Mouse (Mus musculus): ENCODE measurements around the gene Lefty1. TPM values are rescaled to one million over a fixed set of nuclear protein-coding genes. Genes with fewer than 3 reads are reported as not detected.
"Not testable (repeated sequence)": the region's sequence is repeated elsewhere in the genome, so short reads cannot be mapped to it uniquely, and the experiment has no call there.

The Lefty1 gene
- total RNA-seq (2021), result under 1 TPM; 0.21 to 0.91 TPM
- long read RNA-seq, experiment 1, partial matches to known transcripts, result 1 of 1 reads
- long read RNA-seq, experiment 1, other reads (novel, unspliced or antisense), result 0 of 1 reads
- long read RNA-seq, experiment 2, result 0 reads

- DNase-seq (ENCODE audit: low spot score in 2 of 2), result no peak
Observed at GRCm38 (mm10) chr1:180934467-180935419, at the start of gene Lefty1. Gene Lefty1, plus strand, starts transcription at chr1:180935022.

DNA sequence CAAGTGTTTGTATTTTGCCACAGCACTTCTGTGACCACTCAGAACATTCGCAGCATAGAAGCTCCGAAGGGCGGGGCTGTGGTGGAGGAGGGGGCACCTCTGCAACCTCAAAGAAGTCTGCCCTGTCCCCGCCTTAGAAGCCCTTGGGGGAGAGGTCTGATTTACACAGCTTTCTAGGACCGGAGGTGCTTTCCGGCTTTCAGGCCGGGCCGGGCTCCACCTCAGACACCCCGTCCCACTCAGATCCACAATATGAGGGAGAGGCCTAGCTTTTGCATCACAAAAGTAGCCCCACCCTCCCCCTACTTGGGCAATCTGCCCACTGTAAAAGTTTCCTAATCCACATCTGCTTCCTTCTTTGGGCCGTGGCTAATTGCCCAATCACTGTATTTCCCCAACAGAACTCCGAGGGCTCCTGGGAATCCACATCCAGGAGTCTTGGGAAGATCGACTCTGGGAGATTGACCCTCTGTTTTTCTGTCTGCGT is 46.2 kb upstream of the Lefty1 start:
- DNase-seq (ENCODE audit: low spot score in 2 of 2), result no peak

- DNase-seq (ENCODE audit: low spot score in 2 of 2), result no peak
Observed at GRCm38 (mm10) chr1:180889172-180889571, 45.6 kb upstream of the Lefty1 start.

- DNase-seq (ENCODE audit: low spot score in 2 of 2), result no peak
Observed at GRCm38 (mm10) chr1:180889841-180890240, 45.0 kb upstream of the Lefty1 start.

GRCm38 (mm10) chr1:180892808-180893207 is 42.0 kb upstream of the Lefty1 start, which contains the start of gene Lefty2:
Gene Lefty2, plus strand, starts transcription at chr1:180893108.
- no peak for DNase-seq (ENCODE audit: low spot score in 2 of 2)

DNA sequence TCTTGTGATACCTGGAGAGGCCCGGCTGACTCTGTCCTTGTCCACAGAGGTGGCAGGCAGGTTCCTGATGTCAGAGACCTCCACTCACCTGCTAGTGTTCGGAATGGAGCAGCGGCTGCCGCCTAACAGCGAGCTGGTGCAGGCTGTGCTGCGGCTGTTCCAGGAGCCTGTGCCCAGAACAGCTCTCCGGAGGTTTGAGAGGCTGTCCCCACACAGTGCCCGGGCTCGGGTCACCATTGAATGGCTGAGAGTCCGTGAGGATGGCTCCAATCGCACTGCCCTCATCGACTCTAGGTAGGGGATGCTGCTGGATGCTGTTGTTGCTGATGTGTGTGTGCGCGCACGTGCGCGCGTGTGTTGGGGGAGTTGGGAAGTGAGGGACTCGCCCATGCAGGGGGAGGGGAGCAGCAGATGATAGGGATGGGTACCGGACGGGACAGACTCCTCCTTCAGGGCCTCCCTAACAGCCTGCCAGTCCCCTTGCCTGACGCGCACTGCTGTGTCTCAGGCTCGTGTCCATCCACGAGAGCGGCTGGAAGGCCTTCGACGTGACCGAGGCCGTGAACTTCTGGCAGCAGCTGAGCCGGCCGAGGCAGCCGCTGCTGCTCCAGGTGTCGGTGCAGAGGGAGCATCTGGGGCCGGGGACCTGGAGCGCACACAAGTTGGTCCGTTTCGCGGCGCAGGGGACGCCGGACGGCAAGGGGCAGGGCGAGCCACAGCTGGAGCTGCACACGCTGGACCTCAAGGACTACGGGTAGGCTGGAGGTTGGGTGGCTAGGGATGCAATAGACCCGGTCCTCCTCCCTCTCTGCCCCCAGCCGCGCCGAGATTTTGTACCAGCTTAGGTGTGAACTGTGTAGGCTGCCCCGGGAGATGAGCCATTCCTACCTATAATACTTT is 40.5 kb upstream of the Lefty1 start:
- not testable (repeated sequence) for DNase-seq (ENCODE audit: low spot score in 2 of 2)

DNA sequence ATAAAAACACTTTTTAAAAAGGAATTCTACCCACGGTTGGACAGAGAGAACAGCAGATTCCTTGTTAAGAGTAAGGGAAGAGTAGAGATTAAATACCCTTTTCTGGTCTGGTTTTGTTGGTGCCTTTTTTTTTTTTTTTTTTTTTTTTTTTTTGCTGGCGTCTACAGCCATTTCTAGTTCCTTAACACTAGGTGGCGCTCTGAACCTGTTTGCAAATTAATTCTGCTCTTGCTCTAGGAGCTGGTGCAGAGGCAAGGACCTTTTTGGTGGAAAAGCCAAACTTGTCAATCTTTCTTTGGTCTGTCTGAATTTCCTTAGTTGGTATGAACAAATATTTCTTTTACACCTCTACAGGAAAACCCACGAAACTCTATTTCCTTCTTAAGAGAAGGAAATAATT is 33.7 kb upstream of the Lefty1 start:
- no peak for DNase-seq (ENCODE audit: low spot score in 2 of 2)

- no peak for DNase-seq (ENCODE audit: low spot score in 2 of 2)
Observed at GRCm38 (mm10) chr1:180902915-180903314, 31.9 kb upstream of the Lefty1 start.

DNA sequence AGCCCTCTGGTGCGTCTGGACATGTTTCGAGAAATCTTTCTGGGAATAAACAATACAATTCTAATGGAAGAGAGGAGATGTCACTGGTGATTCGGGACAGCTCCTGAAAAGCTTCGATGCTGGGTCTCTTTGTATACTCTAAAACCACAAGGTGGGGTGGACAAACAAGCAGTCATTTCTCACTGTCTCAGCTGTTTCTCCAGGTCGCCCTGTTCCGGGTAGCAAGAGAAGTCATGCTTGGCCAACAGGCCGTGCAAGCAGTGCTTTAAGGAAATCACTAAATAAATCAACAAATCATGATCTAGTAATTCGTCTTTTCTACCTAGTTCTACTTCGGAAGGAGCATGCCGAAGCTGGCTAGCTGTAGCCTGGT is 31.2 kb upstream of the Lefty1 start:
- DNase-seq (ENCODE audit: low spot score in 2 of 2), result no peak

- peak; percentile 93 to 94 for DNase-seq (ENCODE audit: low spot score in 2 of 2)
Observed at GRCm38 (mm10) chr1:180904039-180904814, 30.6 kb upstream of the Lefty1 start, which contains the start of gene Pycr2. Gene Pycr2, plus strand, starts transcription at chr1:180904293.

GRCm38 (mm10) chr1:180904815-180905080 is 30.1 kb upstream of the Lefty1 start:
- no peak for DNase-seq (ENCODE audit: low spot score in 2 of 2)

- no peak for DNase-seq (ENCODE audit: low spot score in 2 of 2)
Observed at GRCm38 (mm10) chr1:180905307-180905706, 29.5 kb upstream of the Lefty1 start.

DNA sequence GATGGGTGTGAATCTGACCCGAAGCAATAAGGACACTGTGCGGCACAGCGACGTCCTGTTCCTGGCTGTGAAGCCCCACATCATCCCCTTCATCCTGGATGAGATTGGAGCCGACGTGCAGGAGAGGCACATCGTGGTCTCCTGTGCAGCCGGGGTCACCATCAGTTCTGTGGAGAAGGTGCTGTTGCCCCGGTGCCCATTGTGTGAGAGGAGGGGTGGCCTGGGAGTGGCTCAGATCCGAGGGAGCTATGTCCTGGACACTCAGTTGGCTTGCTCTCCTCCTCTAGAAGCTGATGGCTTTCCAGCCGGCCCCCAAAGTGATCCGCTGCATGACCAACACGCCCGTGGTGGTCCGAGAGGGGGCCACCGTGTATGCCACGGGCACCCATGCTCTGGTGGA is 28.9 kb upstream of the Lefty1 start:
- no peak for DNase-seq (ENCODE audit: low spot score in 2 of 2)

GRCm38 (mm10) chr1:180906461-180907147 is 28.2 kb upstream of the Lefty1 start:
- no peak for DNase-seq (ENCODE audit: low spot score in 2 of 2)

GRCm38 (mm10) chr1:180911138-180911537 is 23.7 kb upstream of the Lefty1 start:
- no peak for DNase-seq (ENCODE audit: low spot score in 2 of 2)

- DNase-seq (ENCODE audit: low spot score in 2 of 2), result no peak
Observed at GRCm38 (mm10) chr1:180911653-180912287, 23.1 kb upstream of the Lefty1 start.

- DNase-seq (ENCODE audit: low spot score in 2 of 2), result no peak
Observed at GRCm38 (mm10) chr1:180912792-180913191, 22.0 kb upstream of the Lefty1 start.

DNA sequence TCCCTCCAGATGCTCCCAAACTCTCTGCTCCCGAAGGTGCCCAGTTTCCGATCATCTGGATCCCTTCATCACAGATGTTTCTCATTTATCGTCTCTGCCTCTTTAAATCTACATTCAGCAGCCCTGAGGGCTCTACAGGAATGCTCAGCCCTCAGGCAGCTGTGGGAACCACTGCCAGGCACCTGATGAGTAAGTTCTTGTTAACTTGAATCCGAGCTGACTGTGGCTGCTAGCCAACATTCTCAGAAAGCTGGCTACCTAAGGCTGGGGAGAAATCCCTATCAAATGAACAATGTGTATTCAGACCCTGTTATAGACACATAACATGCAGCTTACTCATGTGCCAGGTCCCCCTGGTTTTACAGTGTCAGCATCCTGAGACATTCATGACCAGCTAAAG is 21.0 kb upstream of the Lefty1 start:
- no peak for DNase-seq (ENCODE audit: low spot score in 2 of 2)

- no peak for DNase-seq (ENCODE audit: low spot score in 2 of 2)
Observed at GRCm38 (mm10) chr1:180916425-180916824, 18.4 kb upstream of the Lefty1 start.

- no peak for DNase-seq (ENCODE audit: low spot score in 2 of 2)
Observed at GRCm38 (mm10) chr1:180917053-180917452, 17.8 kb upstream of the Lefty1 start.

All from left cerebral cortex, adult 18-20 months (tissue).